Mouse (Mus musculus): ENCODE measurements around the gene Lpar5. TPM values are rescaled to one million over a fixed set of nuclear protein-coding genes. Genes with fewer than 3 reads are reported as not detected.
"Not testable (repeated sequence)": the region's sequence is repeated elsewhere in the genome, so short reads cannot be mapped to it uniquely, and the experiment has no call there.

The Lpar5 gene
- 33.2 and 43.3 TPM in 2 replicates for polyA plus RNA-seq (2012; ENCODE audit: insufficient read depth, insufficient read length, missing spikeins)

GRCm38 (mm10) chr6:125067571-125067995 lies at the start of gene Lpar5:
TSS of gene Lpar5 (plus strand) at chr6:125067920.
- peaks cover 11% of the 10 kb centered on the region for H3K4me1 ChIP-seq (ENCODE audit: control insufficient read depth, insufficient read depth, low read length)

DNA sequence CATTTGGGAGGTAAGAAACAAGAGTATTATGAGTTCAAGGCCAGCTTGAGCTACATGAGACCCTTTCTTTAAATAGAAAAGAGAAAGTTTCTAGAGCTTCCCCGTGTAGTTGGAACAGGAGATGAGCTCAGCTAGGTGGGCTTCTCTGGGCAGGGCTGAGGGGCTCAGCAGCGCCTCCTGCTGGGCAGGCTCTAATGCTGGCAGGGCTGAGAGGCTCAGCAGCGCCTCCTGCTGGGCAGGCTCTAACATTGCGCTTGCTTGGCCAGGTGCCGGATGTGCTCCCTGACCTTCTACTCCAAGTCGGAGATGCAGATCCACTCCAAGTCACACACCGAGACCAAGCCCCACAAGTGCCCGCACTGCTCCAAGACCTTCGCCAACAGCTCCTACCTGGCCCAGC lies 37.2 kb upstream of the Lpar5 start:
- H3K27ac ChIP-seq (ENCODE audit: insufficient read depth, low read depth, low read length); H3K4me3 ChIP-seq (ENCODE audit: insufficient read depth, low read length); H3K4me1 ChIP-seq (ENCODE audit: control insufficient read depth, insufficient read depth, low read length): not testable (repeated sequence)
- peak; percentile 99 for TF ChIP-seq CTCF (IDR thresholded peaks at IDR 0.05; ENCODE audit: low read depth, low read length)

More at GRCm38 (mm10) chr6:125067571-125067995, at the start of gene Lpar5:
- no peak for TF ChIP-seq CTCF (IDR thresholded peaks at IDR 0.05; ENCODE audit: low read depth, low read length)
- no peak within 1 kb of the TSS for H3K27ac ChIP-seq (ENCODE audit: insufficient read depth, low read depth, low read length)
- no peak within 1 kb of the TSS for H3K4me3 ChIP-seq (ENCODE audit: insufficient read depth, low read length)

DNA sequence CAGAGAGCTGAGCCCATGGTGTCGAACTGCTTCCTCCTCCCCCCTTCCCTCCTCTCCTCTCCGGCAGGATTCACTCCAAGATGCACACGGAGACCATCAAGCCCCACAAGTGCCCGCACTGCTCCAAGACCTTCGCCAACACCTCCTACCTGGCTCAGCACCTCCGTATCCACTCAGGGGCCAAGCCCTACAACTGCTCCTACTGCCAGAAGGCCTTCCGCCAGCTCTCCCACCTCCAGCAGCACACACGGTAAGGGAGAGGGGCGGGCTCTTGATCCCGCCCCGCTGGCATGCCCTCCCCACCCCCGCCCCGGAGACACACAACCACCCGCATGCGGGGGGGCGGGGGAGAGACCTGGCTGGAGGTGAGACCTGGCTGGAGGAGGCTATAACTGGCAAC lies 36.1 kb upstream of the Lpar5 start:
- Histone ChIP-seq H3K27ac (ENCODE audit: insufficient read depth, low read depth, low read length) (no peak overlapping the region), H3K4me1 (ENCODE audit: control insufficient read depth, insufficient read depth, low read length) (no peaks in the 10 kb centered on the region), H3K4me3 (ENCODE audit: insufficient read depth, low read length) (no peak overlapping the region)
- no peak for TF ChIP-seq POLR2A (IDR thresholded peaks at IDR 0.05; ENCODE audit: borderline replicate concordance, low read depth, low read length)
- no peak for TF ChIP-seq CTCF (IDR thresholded peaks at IDR 0.05; ENCODE audit: low read depth, low read length)

DNA sequence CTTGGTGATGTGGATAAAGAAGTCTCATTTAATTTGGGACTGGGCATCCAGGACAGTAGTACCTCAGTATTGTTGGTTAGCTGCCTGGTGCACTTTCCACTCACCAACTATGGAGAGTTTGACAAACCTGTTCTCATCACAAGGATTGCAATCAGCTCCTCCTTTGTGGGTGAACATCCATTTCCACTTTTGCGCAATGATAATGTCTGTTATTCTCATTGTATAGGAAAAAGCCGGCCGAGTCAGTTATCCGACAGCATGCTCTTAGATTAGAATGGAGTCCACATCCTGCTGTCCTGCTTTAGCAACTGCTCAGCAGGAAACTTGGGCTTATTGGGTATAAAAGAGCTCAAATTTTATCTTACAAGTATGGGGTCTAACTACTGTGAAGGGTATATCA lies 29.1 kb upstream of the Lpar5 start:
- Histone ChIP-seq H3K4me1 (ENCODE audit: control insufficient read depth, insufficient read depth, low read length) (peaks cover 19% of the 10 kb centered on the region), H3K4me3 (ENCODE audit: insufficient read depth, low read length) (no peak overlapping the region), H3K27ac (ENCODE audit: insufficient read depth, low read depth, low read length) (peak overlapping the region; percentile 48; the same call in 1 of the 2 replicates)
- TF ChIP-seq POLR2A (IDR thresholded peaks at IDR 0.05; ENCODE audit: borderline replicate concordance, low read depth, low read length), result no peak
- no peak for TF ChIP-seq CTCF (IDR thresholded peaks at IDR 0.05; ENCODE audit: low read depth, low read length)

- peak overlapping the region; percentile 84 for H3K4me3 ChIP-seq (ENCODE audit: insufficient read depth, low read length)
Observed at GRCm38 (mm10) chr6:125039131-125039530, 28.6 kb upstream of the Lpar5 start.

DNA sequence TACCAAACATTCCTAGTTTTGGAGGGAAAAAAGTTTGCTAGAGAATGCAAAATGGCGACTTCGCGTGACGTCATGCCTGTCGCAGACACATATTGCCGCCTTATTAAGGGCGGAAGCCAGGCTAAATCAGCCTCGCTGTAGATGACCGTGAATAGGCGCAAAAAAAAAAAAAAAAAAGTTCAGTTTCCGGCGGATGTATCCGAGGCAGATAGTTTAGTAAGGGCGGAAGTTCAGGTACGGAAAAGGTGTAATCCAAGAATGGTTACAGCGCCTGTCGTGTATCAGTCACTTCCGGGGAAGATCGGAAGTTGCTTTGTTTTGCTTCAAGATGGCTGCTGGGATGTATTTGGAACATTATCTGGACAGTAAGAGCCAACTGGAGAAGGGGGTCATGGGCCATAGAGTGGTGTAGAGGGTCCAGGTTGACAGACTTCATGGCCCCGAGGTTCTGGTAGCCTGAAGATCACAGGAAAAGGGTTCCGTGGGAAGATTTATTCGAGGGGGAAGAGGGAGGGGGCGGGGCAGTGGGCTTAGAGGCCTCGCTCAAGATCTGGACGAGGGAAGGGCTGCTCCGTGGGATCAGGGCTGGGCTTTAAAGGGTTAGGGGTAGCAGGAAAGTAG lies 28.1 kb upstream of the Lpar5 start, which contains the start of gene Ing4:
TSS of gene Ing4 (plus strand) at position 228 of the 621 bp plus-strand sequence.
- no peak for TF ChIP-seq POLR2A (IDR thresholded peaks at IDR 0.05; ENCODE audit: borderline replicate concordance, low read depth, low read length)
- TF ChIP-seq CTCF (IDR thresholded peaks at IDR 0.05; ENCODE audit: low read depth, low read length), result no peak
- Histone ChIP-seq H3K27ac (ENCODE audit: insufficient read depth, low read depth, low read length) (peak within 1 kb of the TSS; percentile 90), H3K4me1 (ENCODE audit: control insufficient read depth, insufficient read depth, low read length) (peaks cover 19% of the 10 kb centered on the region)

More at GRCm38 (mm10) chr6:125039131-125039530, 28.6 kb upstream of the Lpar5 start:
- H3K27ac ChIP-seq (ENCODE audit: insufficient read depth, low read depth, low read length), result peak overlapping the region; percentile 48
- H3K4me1 ChIP-seq (ENCODE audit: control insufficient read depth, insufficient read depth, low read length), result peaks cover 19% of the 10 kb centered on the region
- TF ChIP-seq POLR2A (IDR thresholded peaks at IDR 0.05; ENCODE audit: borderline replicate concordance, low read depth, low read length) (no peak), CTCF (IDR thresholded peaks at IDR 0.05; ENCODE audit: low read depth, low read length) (no peak)

DNA sequence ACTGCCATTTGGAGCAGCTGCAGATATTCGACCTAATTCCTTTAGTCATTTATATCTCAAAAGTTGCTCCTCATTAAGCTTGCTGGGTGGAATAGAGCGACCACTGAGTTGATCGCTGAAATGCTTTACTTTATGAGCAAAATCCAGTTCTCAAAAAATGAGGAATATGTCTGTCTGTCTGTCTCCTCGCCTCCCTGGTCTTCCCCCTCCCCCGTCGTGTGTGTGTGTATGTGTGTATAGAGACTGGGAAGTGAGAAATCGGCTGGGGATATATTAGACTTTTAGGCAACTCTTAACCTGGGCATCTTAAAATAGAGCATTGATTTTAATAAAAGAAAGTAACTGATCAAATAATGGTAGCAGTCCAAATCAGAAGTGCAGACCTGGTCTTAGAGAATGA lies 27.5 kb upstream of the Lpar5 start:
- Histone ChIP-seq H3K27ac (ENCODE audit: insufficient read depth, low read depth, low read length) (peak overlapping the region; percentile 90), H3K4me3 (ENCODE audit: insufficient read depth, low read length) (peak overlapping the region; percentile 84), H3K4me1 (ENCODE audit: control insufficient read depth, insufficient read depth, low read length) (peaks cover 19% of the 10 kb centered on the region)
- TF ChIP-seq CTCF (IDR thresholded peaks at IDR 0.05; ENCODE audit: low read depth, low read length), result no peak
- TF ChIP-seq POLR2A (IDR thresholded peaks at IDR 0.05; ENCODE audit: borderline replicate concordance, low read depth, low read length), result no peak

More for the DNA sequence above, 28.1 kb upstream of the Lpar5 start, which contains the start of gene Ing4:
- H3K4me3 ChIP-seq (ENCODE audit: insufficient read depth, low read length), result peak within 1 kb of the TSS; percentile 84

DNA sequence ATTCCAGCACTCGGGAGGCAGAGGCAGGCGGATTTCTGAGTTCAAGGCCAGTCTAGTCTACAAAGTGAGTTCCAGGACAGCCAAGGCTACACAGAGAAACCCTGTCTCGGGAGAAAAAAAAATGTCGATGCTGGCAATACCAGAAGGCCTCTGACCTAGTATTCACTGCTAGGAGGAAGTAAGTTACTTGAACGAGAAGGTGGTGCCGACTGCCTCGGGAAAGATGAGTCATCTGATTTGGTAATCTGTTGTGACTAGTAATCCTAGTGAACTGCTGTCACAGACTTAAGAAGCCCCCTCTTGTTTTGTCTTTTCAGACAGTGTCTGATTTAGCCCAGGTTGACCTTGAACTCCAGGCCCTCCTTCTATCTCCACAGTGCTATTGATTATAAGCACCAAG lies 26.7 kb upstream of the Lpar5 start:
- TF ChIP-seq POLR2A (IDR thresholded peaks at IDR 0.05; ENCODE audit: borderline replicate concordance, low read depth, low read length), result no peak
- no peak for TF ChIP-seq CTCF (IDR thresholded peaks at IDR 0.05; ENCODE audit: low read depth, low read length)
- H3K4me1 ChIP-seq (ENCODE audit: control insufficient read depth, insufficient read depth, low read length), result peaks cover 19% of the 10 kb centered on the region
- peak overlapping the region; percentile 90 for H3K27ac ChIP-seq (ENCODE audit: insufficient read depth, low read depth, low read length)
- H3K4me3 ChIP-seq (ENCODE audit: insufficient read depth, low read length), result peak overlapping the region; percentile 18; the same call in 1 of the 2 replicates

- no peak overlapping the region for H3K4me3 ChIP-seq (ENCODE audit: insufficient read depth, low read length)
- H3K27ac ChIP-seq (ENCODE audit: insufficient read depth, low read depth, low read length), result peak overlapping the region; percentile 14
- H3K4me1 ChIP-seq (ENCODE audit: control insufficient read depth, insufficient read depth, low read length), result peaks cover 19% of the 10 kb centered on the region
- no peak for TF ChIP-seq CTCF (IDR thresholded peaks at IDR 0.05; ENCODE audit: low read depth, low read length)
- no peak for TF ChIP-seq POLR2A (IDR thresholded peaks at IDR 0.05; ENCODE audit: borderline replicate concordance, low read depth, low read length)
Observed at GRCm38 (mm10) chr6:125042081-125042480, 25.6 kb upstream of the Lpar5 start.

GRCm38 (mm10) chr6:125046691-125047090 lies 21.0 kb upstream of the Lpar5 start:
- no peak overlapping the region for H3K4me3 ChIP-seq (ENCODE audit: insufficient read depth, low read length)
- no peak for TF ChIP-seq POLR2A (IDR thresholded peaks at IDR 0.05; ENCODE audit: borderline replicate concordance, low read depth, low read length)
- peak; percentile 74 for TF ChIP-seq CTCF (IDR thresholded peaks at IDR 0.05; ENCODE audit: low read depth, low read length)
- peaks cover 8% of the 10 kb centered on the region for H3K4me1 ChIP-seq (ENCODE audit: control insufficient read depth, insufficient read depth, low read length)
- H3K27ac ChIP-seq (ENCODE audit: insufficient read depth, low read depth, low read length), result no peak overlapping the region

All from bone marrow macrophage, adult 2 months (primary cell).